Mouse (Mus musculus): ENCODE measurements around the gene Rbm24.

Gene Rbm24

GRCm38 (mm10) chr13:46433880-46434560 lies 15.8 kb downstream of the Rbm24 start:
- intact Hi-C loops (cut with DNase I), result no loop called here

DNA sequence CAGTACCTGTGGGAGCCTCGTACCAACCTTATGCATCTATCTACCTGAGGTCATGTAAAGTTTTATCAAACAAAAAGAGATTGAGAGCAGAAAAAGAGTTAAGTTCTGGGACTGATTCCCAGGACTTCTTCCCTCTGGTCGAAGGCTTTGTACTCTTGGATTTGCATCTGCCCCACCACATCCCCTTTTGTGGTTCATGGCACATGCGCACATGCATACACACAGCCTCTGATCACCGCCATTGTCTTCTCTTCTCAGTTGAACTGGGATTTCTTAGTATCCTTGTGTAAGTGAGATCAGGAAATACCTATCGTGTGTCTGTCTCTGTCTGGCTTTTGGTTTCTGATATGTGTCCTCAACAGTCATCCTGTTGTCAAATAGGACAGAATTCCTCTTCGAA lies 20.7 kb downstream of the Rbm24 start:
- intact Hi-C loops (cut with DNase I), result no loop called here

- intact Hi-C loops (cut with DNase I), result no loop called here
These were observed 25.8 kb downstream of the Rbm24 start for GRCm38 (mm10) chr13:46444021-46444420.

- intact Hi-C loops (cut with DNase I), result no loop called here
These were observed 27.8 kb downstream of the Rbm24 start for GRCm38 (mm10) chr13:46446062-46446461.

DNA sequence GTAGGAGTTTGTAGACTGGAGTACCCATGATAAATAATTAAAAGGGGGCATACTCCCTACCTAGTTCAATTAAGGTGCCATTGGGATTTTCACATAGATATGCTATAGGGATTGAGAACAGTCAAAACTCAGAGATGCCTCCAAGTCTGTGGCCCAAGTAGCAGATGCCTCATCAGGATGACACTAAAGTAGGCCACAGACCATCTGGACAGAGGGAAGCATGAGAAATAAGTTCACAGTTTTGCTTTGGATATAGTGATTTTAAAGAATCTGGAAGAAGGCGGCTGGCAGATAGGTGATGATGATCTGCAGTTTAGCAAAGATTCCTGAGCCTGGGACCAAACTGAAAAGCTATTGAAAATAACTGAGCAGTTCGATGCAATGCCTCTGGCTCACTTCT lies 30.0 kb downstream of the Rbm24 start:
- intact Hi-C loops (cut with DNase I), result no loop called here

DNA sequence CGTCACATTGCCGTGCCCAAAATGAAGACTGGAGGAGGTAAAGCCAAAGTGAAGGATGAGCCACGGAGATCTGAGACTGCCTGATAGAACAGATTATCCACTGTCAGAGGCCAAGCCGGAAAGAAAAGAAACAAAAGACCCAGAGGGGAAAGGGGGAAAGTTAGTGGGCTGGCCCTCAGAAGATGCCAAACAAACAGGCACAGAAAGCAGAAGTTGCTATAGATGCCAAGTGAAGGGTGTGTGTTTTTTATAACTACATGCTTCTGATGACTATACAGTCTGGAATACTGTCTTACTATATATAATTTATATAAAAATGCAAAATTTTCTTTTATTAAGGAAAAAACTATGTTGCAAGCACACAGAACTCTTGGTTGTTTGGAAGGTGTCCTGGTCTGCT lies 31.7 kb downstream of the Rbm24 start:
- intact Hi-C loops (cut with DNase I), result no loop called here

DNA sequence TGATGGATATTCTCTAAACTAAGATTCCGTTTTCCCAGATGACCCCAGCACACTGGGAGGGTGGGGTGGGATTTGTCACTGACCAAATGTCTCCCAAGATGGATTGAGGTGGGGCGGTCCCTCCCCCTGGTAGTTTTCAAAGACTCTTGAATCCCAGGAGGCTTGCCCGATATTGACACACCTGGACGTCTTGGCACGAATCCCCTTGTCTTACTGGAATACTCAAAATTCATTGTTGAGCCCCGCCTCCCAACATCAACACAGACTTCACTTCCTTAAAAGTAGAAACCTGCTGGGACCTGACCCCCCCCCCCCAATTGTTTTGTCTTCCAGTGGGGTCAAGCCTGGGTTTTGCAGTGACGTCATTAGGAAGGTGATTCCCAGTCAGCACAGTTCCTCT lies 32.4 kb downstream of the Rbm24 start:
- intact Hi-C loops (cut with DNase I), result no loop called here

DNA sequence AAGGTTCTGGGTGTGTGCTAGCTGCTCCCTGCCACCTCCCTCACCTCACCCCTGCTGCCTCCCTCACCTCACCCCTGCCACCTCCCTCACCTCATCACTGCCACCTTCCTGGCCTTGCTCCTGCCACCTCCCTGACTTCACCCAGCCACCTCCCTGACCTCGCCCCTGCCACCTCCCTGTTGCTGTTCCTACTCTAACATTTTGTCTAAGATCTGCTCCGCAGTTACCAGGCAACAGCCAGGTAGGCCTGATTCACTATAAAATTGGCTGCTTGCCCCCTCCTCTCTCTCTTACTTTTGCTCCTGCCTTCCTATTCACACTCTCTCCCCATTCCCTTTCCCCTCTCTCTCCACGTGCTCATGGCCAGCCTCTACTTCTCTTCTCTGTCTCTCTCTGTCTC lies 33.3 kb downstream of the Rbm24 start:
- intact Hi-C loops (cut with DNase I), result no loop called here

- intact Hi-C loops (cut with DNase I), result no loop called here
These were observed 41.3 kb downstream of the Rbm24 start for GRCm38 (mm10) chr13:46459546-46459945.

DNA sequence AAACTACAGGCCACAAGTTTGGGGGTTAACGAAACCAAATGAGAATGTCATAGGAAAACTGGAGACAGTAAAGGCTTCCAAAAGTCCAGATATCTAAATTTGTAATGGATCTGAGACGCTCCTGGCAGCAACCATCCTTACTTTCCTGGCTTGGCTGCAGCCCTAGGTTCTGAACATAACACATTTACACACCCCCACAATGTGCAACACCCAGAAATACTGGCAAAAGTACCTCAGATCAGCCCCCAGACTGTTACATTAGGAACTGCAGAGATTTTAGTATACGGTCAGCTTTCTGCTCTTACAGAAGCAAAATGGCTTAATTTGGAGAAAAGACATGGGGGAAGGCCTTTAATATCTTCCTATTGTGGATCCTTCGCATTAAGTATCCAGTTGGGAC lies 44.0 kb downstream of the Rbm24 start:
- intact Hi-C loops (cut with DNase I), result no loop called here

- intact Hi-C loops (cut with DNase I), result no loop called here
These were observed 45.5 kb downstream of the Rbm24 start for GRCm38 (mm10) chr13:46463764-46464163.

GRCm38 (mm10) chr13:46468251-46468650 lies 50.0 kb downstream of the Rbm24 start:
- intact Hi-C loops (cut with DNase I), result no loop called here

- intact Hi-C loops (cut with DNase I), result no loop called here
These were observed 51.3 kb downstream of the Rbm24 start for GRCm38 (mm10) chr13:46469536-46469935.

Measured in adrenal gland (tissue).